Mouse (Mus musculus): ENCODE measurements around the gene Ptgs1.

DNA sequence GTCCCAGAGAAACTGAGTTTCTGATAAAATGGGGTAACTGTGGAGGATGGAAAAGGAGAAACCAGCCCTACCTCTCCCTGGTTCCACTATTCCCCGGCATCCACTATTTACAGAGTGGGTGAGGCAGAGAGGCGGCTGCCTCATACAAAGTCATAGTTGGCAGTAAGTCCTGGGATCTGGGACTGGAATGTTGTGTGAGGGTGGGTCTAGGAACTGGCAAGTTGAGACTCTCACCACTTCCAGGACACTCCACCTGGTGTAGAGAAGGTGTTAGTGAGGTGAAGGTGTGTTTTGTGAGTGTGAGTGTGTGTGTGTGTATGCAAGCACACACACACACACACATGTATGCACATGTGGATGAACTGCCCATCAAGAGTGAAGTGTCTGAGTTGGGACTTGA lies 29.4 kb upstream of the Ptgs1 start:
- TF ChIP-seq CTCF (conservative IDR thresholded peaks at IDR 0.05; ENCODE audit: insufficient read depth, insufficient read length, low read depth, low read length), result no peak
- TF ChIP-seq POLR2A (IDR thresholded peaks at IDR 0.05; ENCODE audit: low read depth, low read length), result no peak
